Mouse (Mus musculus) CD4-positive, CD25-positive, alpha-beta regulatory T cell, adult 2 months (primary cell): Measurements from ENCODE around the gene G6pdx.

ENCODE experiments used
- DNase-seq: peaks from one replicate; pipeline ENCODE4 v3.0.0-alpha.2; 2012; ENCODE audit warnings: low read depth, low spot score

Gene G6pdx

GRCm38 (mm10) chrX:74428826-74429276 lies at the start of gene G6pdx:
Gene G6pdx (minus strand): TSS chrX:74429194.
- peak; percentile 95 for DNase-seq

DNA sequence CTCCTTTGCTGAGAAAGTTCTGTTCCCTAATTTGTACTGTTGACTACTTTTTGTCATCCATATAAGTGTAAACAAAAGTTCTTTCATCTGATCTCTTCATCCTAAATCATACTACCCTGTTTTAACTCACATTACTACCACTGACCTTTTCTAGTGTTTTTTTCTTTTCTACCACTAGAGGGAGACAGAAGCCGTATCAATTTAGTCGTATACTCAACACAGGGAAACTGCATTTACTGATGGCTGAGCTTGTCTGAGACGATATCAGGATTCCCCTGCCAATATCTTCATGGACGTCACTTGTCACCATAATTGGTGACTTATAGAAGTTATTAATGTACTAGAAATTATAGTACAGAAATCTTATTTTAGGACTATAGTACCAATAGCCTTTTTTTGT lies 23.8 kb upstream of the G6pdx start:
- peak; percentile 56 for DNase-seq

DNA sequence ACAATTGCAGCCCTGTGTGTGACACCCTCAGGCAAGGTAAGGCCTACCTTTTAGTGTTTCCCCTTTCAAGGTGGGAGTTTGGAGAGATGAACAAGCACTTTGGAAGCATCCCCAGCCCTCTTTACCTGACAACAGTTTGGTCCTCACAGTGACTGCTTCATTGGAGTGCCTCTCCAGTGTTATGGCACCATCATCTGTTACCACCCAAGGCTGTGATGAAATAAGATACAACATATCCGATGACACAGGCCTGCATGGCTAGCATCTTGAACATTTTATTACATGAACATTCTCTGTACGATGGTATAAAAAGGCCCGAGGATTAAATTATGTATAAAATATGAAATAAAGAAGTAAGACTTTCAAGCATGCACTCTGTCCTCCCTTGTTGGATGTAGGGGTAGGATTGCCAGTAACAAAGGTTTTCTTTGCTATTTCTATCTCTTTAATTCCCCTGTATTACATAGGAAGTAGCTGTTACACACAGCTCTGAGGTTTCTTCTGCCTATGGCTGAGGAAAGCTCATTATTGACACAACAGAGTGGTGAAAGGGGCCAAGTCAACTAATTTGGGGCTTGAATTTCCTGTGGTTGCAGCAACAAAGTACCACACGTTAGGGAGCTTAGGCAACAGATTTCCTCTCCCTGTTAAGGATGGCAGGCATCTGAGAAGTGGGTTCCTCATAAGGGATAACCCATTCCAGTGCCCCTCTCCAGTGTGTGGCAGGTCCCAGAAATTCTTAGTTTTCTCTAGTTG lies 22.3 kb upstream of the G6pdx start:
- DNase-seq, result no peak

- peak; percentile 85 for DNase-seq
These were observed 362 bp upstream of the G6pdx start for GRCm38 (mm10) chrX:74429290-74429821.

DNA sequence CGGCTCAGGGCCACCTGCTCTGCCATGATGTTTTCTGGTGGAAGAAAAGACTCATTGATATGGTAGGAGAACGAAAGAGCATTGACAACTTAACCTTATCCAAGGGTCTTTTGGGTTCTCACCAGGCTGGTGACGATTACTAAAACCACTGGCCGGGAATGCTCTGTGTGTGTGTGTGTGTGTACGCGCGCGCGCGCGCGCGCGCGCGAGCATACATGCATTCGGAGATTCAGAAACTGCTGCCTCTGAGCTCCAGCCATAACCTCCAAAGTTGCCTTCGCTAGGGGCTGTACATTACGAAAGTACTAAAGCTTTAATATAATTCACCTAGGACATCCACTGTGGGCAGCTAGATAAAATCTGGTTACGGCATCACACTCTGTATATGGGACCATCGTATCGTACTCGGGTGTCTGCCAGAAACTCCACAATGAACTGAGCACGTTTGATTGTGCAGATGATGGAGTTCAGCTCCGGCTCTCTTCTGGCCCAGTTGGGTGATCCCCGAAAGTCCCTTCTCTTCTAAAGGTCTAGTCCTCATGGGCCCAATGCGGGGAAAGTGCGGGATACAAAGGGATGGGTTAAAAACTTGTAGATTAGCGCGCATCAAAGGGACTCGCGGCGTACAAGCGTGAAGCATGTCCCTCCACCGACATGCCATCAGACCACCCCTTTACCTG lies 708 bp downstream of the G6pdx start:
- DNase-seq, result no peak

- no peak for DNase-seq
These were observed 1.9 kb downstream of the G6pdx start for GRCm38 (mm10) chrX:74427116-74427515.

DNA sequence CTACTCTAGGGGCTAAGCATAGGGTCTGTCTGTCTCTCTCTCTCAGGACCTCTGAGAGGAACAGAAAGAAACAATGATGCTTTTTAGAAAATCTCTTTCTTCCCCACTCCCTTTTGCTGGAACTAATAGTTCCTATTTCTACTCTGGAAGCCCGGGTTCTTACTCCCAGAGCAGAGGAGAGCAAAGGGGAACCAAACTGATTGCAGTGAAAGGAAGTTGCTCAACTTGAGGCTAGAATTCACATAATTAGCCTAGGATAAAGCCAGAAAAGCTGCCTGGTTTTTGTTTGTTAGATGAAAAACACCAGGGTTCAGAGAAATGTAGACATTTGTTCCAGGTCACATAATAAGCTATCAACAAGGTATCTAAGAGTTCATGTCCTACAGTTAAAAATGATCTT lies 2.7 kb downstream of the G6pdx start:
- DNase-seq, result no peak

- no peak for DNase-seq
These were observed 3.8 kb downstream of the G6pdx start for GRCm38 (mm10) chrX:74425195-74425594.

DNA sequence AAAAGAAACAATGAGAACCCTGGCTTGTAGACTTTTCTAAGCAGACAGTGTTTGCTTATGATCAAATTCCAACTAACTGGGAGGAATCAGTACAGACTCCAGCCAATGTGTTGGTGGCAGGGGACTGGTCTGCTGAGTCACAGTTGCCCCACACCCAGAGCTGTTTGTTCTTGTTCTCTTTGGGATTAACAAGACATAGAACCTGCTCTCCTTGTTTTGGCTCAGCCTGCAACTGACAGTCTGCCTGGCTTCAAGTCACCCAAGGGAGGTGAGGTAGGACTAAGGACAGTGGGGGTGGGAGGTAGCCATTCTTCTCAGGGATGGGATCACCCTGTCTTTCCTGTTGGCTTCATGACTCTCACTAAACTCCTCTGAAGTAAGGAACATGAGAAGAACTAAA lies 4.6 kb downstream of the G6pdx start:
- no peak for DNase-seq

- peak; percentile 85 for DNase-seq
These were observed 15.6 kb downstream of the G6pdx start for GRCm38 (mm10) chrX:74413377-74413776.

DNA sequence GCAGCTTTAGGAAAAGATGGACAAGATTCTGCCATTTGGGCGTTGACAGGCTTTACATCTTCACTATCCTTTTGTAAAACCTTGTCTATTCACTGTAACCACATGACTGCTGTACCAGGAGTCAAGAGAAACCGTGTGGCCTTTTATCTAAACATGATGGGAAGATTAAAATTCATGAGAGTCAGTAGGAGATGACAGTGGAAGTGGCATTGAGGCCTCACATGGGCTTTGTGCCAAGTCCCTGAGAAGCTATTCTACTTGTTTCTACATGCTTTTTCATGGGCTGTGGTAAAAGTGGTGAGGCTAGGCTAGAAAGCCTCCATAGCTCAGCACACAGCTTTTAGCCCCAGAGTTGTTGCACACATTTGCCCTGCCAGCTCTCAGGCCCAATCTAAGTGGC lies 20.7 kb downstream of the G6pdx start:
- no peak for DNase-seq

DNA sequence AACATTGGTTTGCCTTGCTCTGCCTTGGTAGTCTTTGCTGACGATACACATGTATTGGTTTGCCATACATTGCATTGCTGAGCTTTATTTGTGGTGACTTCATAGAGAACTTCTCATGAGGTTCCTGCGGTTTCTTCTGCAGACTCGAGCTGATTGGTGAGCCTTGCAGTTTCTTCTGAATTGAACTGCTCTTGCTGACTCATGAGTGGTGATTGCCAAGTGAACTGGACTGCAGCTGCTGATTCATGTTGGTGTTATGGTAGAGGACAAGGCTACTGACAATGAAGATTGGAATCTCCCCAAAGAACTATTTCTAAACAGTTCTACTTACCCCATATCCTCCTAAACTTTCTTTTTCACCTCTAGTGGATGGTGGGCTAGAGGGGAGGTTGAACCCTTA lies 28.9 kb downstream of the G6pdx start:
- no peak for DNase-seq

DNA sequence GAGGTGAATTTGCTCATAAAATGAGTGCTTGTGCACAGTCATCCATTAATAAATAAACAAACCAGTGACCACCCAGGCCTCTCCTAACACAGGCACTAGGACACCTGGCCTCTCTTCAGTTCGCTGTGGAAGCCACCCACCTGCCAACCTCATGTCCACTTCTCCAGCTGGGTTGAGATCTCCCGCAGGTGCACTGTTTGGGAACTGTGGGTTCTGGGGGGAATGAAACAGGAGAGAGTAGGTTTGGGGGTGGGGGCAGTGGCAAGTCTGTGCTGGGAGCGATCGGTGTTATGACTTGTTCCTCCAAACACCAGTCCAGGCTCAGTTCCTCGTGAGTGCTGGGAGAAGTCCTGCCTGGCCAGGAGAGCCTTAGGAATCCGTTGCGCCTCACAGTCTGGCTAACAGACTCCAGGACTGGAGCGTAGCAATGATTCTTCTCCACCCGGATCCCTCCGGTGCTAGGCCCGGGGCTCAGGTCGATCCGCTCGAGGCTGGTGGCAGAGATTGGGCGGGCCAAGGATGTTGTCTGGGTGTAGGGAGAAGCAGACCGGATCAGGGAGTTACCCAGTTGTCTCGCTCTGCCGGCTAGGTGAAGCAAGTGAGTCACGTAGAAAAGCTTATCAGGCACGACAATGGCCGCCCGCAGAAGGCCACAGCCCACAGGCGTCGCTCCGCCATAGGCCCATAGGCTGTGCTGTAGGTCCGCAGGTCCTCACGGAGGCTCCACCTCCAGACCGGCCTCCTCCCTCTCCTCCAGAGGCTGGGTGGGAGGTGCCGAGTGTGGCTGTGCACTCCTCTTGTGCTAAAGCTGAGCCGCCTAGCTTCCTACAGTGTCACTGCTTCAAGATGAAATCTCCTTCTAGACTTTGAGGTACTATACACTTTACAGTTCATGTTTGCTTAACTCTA lies 36.2 kb downstream of the G6pdx start, which contains the start of the genes Fam3a and Ikbkg:
Gene Fam3a (minus strand): TSS at position 738 of the 909 bp plus-strand sequence.
Gene Ikbkg (plus strand): TSS at position 756 of the 909 bp plus-strand sequence.
- peak; percentile 94 for DNase-seq

GRCm38 (mm10) chrX:74388153-74388552 lies 40.8 kb downstream of the G6pdx start:
- DNase-seq, result no peak

- no peak for DNase-seq
These were observed 44.5 kb downstream of the G6pdx start for GRCm38 (mm10) chrX:74384451-74384850.

DNA sequence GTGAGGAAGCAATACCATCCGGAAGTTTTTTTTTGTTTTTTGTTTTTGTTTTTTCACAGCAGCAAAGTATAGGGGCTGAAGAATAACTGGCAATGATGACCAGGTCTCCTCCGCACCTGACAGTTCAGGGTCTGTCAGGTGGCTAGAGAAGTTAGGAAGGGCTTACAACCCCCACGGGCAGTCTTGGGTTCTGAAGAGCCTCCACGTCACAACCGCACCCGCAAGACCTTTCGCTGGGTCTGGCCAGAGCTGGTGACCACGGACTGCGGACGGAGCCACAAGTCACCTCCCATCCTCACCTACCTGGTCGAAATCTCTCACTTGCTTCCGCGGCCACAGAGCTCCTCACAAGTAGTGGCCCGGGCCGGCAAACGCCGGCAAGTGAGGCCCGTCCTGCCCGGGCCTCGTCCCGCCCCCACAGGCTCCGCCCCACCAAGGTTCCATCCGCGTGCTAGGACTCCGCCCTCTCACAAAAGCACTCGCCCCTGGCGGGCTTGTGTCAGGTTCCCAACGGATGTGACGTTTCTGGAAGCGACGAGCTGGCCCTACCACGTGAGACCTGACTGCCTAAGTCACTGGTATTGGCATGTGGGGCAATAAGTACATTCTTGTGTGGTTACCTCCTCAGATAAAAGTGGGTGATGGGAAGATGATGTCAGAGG lies 56.0 kb downstream of the G6pdx start, which contains the start of the genes Ubl4a and Slc10a3:
Gene Ubl4a (minus strand): TSS at position 331 of the 662 bp plus-strand sequence.
Gene Slc10a3 (minus strand): TSS at position 462 of the 662 bp plus-strand sequence.
- DNase-seq, result peak; percentile 94

DNA sequence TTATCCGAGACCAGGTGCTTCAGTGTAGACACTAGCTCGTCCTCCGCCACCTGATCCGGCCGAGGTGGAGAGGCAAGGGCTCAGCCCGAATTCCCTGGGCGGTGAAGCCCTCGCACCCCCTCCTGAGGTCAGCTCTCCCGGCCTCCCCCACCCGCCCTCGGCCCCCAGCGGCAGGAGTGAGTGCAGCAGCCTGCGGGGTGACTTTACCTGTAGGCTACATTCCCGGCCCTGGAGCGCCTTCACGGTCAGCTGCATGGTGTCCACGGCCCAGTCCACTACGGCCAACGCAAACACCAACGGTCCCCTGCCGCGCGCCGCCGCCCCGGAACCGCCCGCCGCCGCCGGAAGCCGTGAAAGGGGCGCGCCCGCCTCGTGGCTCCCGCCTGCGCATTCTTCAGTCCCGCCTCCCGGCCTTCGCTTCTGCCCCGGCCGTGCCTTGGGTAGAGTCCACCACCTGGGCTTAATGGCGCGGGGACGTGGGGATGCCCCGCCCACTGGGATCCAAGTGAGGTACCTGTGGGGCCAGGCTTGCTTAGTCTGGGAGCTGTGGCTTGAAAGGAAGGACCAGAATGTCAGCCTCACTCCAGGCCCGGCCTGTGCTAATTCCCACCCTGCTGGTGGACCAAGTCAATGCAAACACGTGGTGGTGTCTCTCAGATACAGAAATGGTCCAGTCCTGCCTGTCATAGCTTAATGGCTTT lies 60.6 kb downstream of the G6pdx start:
- peak; percentile 74 for DNase-seq

- DNase-seq, result no peak
These were observed 61.5 kb downstream of the G6pdx start for GRCm38 (mm10) chrX:74367512-74367911.
